Mouse (Mus musculus): ENCODE data around the gene Prr5l. TPM values are rescaled to one million over a fixed set of nuclear protein-coding genes. Genes with fewer than 3 reads are reported as not detected.

The Prr5l gene
- polyA plus RNA-seq, 1 experiment from 2014 or later = 5.5 TPM

- H3K36me3 ChIP-seq (ENCODE audit: control insufficient read depth, insufficient read depth) = no peaks in the 10 kb centered on the region
- H3K4me2 ChIP-seq (ENCODE audit: low read length) = no peak overlapping the region
- peaks cover 7% of the 10 kb centered on the region for H3K4me1 ChIP-seq (replicated peaks; ENCODE audit: control insufficient read depth, insufficient read depth, low read length)
- H3K27ac ChIP-seq (ENCODE audit: low read length) = no peak overlapping the region
- H3K4me3 ChIP-seq (replicated peaks; ENCODE audit: low read length) = no peak overlapping the region
- no peaks in the 10 kb centered on the region for H3K9me3 ChIP-seq (ENCODE audit: control insufficient read depth, low read length)
- no peak overlapping the region for H3K9ac ChIP-seq (replicated peaks; ENCODE audit: low read depth, low read length)
- H3K27me3 ChIP-seq (replicated peaks; ENCODE audit: control insufficient read depth, insufficient read depth, low read length) = no peaks in the 10 kb centered on the region
- ATAC-seq = no peak; the same call in 1 of the 2 replicates
- WGBS = 64% methylated on average over 9 of the region's 9 CpGs
These were observed 123.1 kb downstream of the Prr5l start for GRCm38 (mm10) chr2:101759523-101760277.

GRCm38 (mm10) chr2:101757806-101758205 is 125.0 kb downstream of the Prr5l start:
- H3K9ac ChIP-seq (replicated peaks; ENCODE audit: low read depth, low read length) = no peak overlapping the region
- H3K4me3 ChIP-seq (replicated peaks; ENCODE audit: low read length) = no peak overlapping the region
- no peaks in the 10 kb centered on the region for H3K27me3 ChIP-seq (replicated peaks; ENCODE audit: control insufficient read depth, insufficient read depth, low read length)
- H3K4me1 ChIP-seq (replicated peaks; ENCODE audit: control insufficient read depth, insufficient read depth, low read length) = peaks cover 7% of the 10 kb centered on the region
- 91% methylated on average over 1 of the region's 1 CpGs for WGBS
- ATAC-seq = no peak
- H3K9me3 ChIP-seq (ENCODE audit: control insufficient read depth, low read length) = no peaks in the 10 kb centered on the region
- no peak overlapping the region for H3K27ac ChIP-seq (ENCODE audit: low read length)
- no peaks in the 10 kb centered on the region for H3K36me3 ChIP-seq (ENCODE audit: control insufficient read depth, insufficient read depth)
- H3K4me2 ChIP-seq (ENCODE audit: low read length) = no peak overlapping the region

GRCm38 (mm10) chr2:101756069-101756753 is 126.6 kb downstream of the Prr5l start:
- H3K27me3 ChIP-seq (replicated peaks; ENCODE audit: control insufficient read depth, insufficient read depth, low read length) = no peaks in the 10 kb centered on the region
- no peak overlapping the region for H3K4me2 ChIP-seq (ENCODE audit: low read length)
- H3K9me3 ChIP-seq (ENCODE audit: control insufficient read depth, low read length) = no peaks in the 10 kb centered on the region
- H3K4me1 ChIP-seq (replicated peaks; ENCODE audit: control insufficient read depth, insufficient read depth, low read length) = peaks cover 7% of the 10 kb centered on the region
- no peaks in the 10 kb centered on the region for H3K36me3 ChIP-seq (ENCODE audit: control insufficient read depth, insufficient read depth)
- H3K9ac ChIP-seq (replicated peaks; ENCODE audit: low read depth, low read length) = no peak overlapping the region
- no peak overlapping the region for H3K4me3 ChIP-seq (replicated peaks; ENCODE audit: low read length)
- H3K27ac ChIP-seq (ENCODE audit: low read length) = no peak overlapping the region
- no peak for ATAC-seq
- WGBS = 30% methylated on average over 7 of the region's 7 CpGs

GRCm38 (mm10) chr2:101754939-101755555 is 127.8 kb downstream of the Prr5l start:
- no peaks in the 10 kb centered on the region for H3K27me3 ChIP-seq (replicated peaks; ENCODE audit: control insufficient read depth, insufficient read depth, low read length)
- peaks cover 7% of the 10 kb centered on the region for H3K4me1 ChIP-seq (replicated peaks; ENCODE audit: control insufficient read depth, insufficient read depth, low read length)
- no peaks in the 10 kb centered on the region for H3K36me3 ChIP-seq (ENCODE audit: control insufficient read depth, insufficient read depth)
- no peaks in the 10 kb centered on the region for H3K9me3 ChIP-seq (ENCODE audit: control insufficient read depth, low read length)
- H3K9ac ChIP-seq (replicated peaks; ENCODE audit: low read depth, low read length) = 0 out of 2 replicates have a peak overlapping the region, but pooled peaks have one; percentile 17
- H3K4me2 ChIP-seq (ENCODE audit: low read length) = peak overlapping the region; percentile 37
- 0 out of 2 replicates have a peak overlapping the region, but pooled peaks have one; percentile 6 for H3K4me3 ChIP-seq (replicated peaks; ENCODE audit: low read length)
- H3K27ac ChIP-seq (ENCODE audit: low read length) = no peak overlapping the region
- peak; percentile 26; the same call in 1 of the 2 replicates for ATAC-seq
- WGBS = 5% methylated on average over 11 of the region's 11 CpGs

GRCm38 (mm10) chr2:101754428-101754827 is 128.4 kb downstream of the Prr5l start:
- Histone ChIP-seq H3K9me3 (ENCODE audit: control insufficient read depth, low read length) (no peaks in the 10 kb centered on the region), H3K4me3 (replicated peaks; ENCODE audit: low read length) (no peak overlapping the region), H3K9ac (replicated peaks; ENCODE audit: low read depth, low read length) (no peak overlapping the region), H3K4me2 (ENCODE audit: low read length) (no peak overlapping the region), H3K4me1 (replicated peaks; ENCODE audit: control insufficient read depth, insufficient read depth, low read length) (peaks cover 7% of the 10 kb centered on the region), H3K27ac (ENCODE audit: low read length) (no peak overlapping the region), H3K36me3 (ENCODE audit: control insufficient read depth, insufficient read depth) (no peaks in the 10 kb centered on the region), H3K27me3 (replicated peaks; ENCODE audit: control insufficient read depth, insufficient read depth, low read length) (no peaks in the 10 kb centered on the region)
- WGBS = 53% methylated on average over 4 of the region's 4 CpGs
- no peak for ATAC-seq

GRCm38 (mm10) chr2:101752979-101753378 is 129.8 kb downstream of the Prr5l start:
- Histone ChIP-seq H3K36me3 (ENCODE audit: control insufficient read depth, insufficient read depth) (no peaks in the 10 kb centered on the region), H3K9me3 (ENCODE audit: control insufficient read depth, low read length) (no peaks in the 10 kb centered on the region), H3K4me2 (ENCODE audit: low read length) (no peak overlapping the region), H3K4me1 (replicated peaks; ENCODE audit: control insufficient read depth, insufficient read depth, low read length) (peaks cover 7% of the 10 kb centered on the region), H3K9ac (replicated peaks; ENCODE audit: low read depth, low read length) (no peak overlapping the region), H3K27me3 (replicated peaks; ENCODE audit: control insufficient read depth, insufficient read depth, low read length) (no peaks in the 10 kb centered on the region), H3K4me3 (replicated peaks; ENCODE audit: low read length) (no peak overlapping the region), H3K27ac (ENCODE audit: low read length) (no peak overlapping the region)
- 92% methylated on average over 6 of the region's 6 CpGs for WGBS
- no peak for ATAC-seq

- H3K4me1 ChIP-seq (replicated peaks; ENCODE audit: control insufficient read depth, insufficient read depth, low read length) = peaks cover 7% of the 10 kb centered on the region
- H3K4me2 ChIP-seq (ENCODE audit: low read length) = no peak overlapping the region
- WGBS = 76% methylated on average over 7 of the region's 7 CpGs
- no peak overlapping the region for H3K9ac ChIP-seq (replicated peaks; ENCODE audit: low read depth, low read length)
- ATAC-seq = no peak
- no peaks in the 10 kb centered on the region for H3K36me3 ChIP-seq (ENCODE audit: control insufficient read depth, insufficient read depth)
- H3K27me3 ChIP-seq (replicated peaks; ENCODE audit: control insufficient read depth, insufficient read depth, low read length) = no peaks in the 10 kb centered on the region
- H3K4me3 ChIP-seq (replicated peaks; ENCODE audit: low read length) = no peak overlapping the region
- no peak overlapping the region for H3K27ac ChIP-seq (ENCODE audit: low read length)
- H3K9me3 ChIP-seq (ENCODE audit: control insufficient read depth, low read length) = no peaks in the 10 kb centered on the region
These were observed 130.4 kb downstream of the Prr5l start for GRCm38 (mm10) chr2:101752402-101752801.

- ATAC-seq = no peak
- H3K4me1 ChIP-seq (replicated peaks; ENCODE audit: control insufficient read depth, insufficient read depth, low read length) = peaks cover 7% of the 10 kb centered on the region
- no peak overlapping the region for H3K4me3 ChIP-seq (replicated peaks; ENCODE audit: low read length)
- 54% methylated on average over 4 of the region's 4 CpGs for WGBS
- no peaks in the 10 kb centered on the region for H3K9me3 ChIP-seq (ENCODE audit: control insufficient read depth, low read length)
- H3K27ac ChIP-seq (ENCODE audit: low read length) = no peak overlapping the region
- no peak overlapping the region for H3K4me2 ChIP-seq (ENCODE audit: low read length)
- no peaks in the 10 kb centered on the region for H3K27me3 ChIP-seq (replicated peaks; ENCODE audit: control insufficient read depth, insufficient read depth, low read length)
- no peak overlapping the region for H3K9ac ChIP-seq (replicated peaks; ENCODE audit: low read depth, low read length)
- no peaks in the 10 kb centered on the region for H3K36me3 ChIP-seq (ENCODE audit: control insufficient read depth, insufficient read depth)
These were observed 131.4 kb downstream of the Prr5l start for GRCm38 (mm10) chr2:101751236-101751922.

GRCm38 (mm10) chr2:101746537-101746936 is 136.3 kb downstream of the Prr5l start:
- Histone ChIP-seq H3K27ac (ENCODE audit: low read length) (no peak overlapping the region), H3K4me2 (ENCODE audit: low read length) (no peak overlapping the region), H3K27me3 (replicated peaks; ENCODE audit: control insufficient read depth, insufficient read depth, low read length) (no peaks in the 10 kb centered on the region), H3K9ac (replicated peaks; ENCODE audit: low read depth, low read length) (no peak overlapping the region), H3K4me1 (replicated peaks; ENCODE audit: control insufficient read depth, insufficient read depth, low read length) (no peaks in the 10 kb centered on the region), H3K4me3 (replicated peaks; ENCODE audit: low read length) (no peak overlapping the region), H3K36me3 (ENCODE audit: control insufficient read depth, insufficient read depth) (no peaks in the 10 kb centered on the region), H3K9me3 (ENCODE audit: control insufficient read depth, low read length) (no peaks in the 10 kb centered on the region)
- ATAC-seq = no peak
- 88% methylated on average over 7 of the region's 7 CpGs for WGBS

All from forebrain, embryonic 16.5 days (tissue).